Mouse (Mus musculus): ENCODE measurements around the gene Daw1.

DNA sequence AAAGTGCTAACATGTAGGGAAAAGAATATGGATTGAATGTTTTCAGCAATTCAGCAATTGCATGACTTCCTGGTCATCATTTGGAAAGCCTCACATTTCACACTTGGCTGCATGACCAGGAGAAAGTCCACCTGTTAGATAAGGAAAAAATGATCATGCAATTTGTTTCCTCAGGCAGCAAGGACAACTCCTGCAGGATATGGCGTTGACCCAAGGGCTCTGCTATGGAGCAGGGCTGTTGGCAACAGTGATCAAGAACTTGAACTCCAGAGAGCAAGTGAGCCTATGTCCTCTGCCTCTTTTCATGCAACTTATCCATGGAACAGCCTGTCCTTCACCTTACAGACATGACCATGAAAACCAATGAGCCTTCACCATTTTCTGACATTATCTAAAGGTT lies 50.4 kb downstream of the Daw1 start:
- TF ChIP-seq TAL1 (conservative IDR thresholded peaks at IDR 0.05; ENCODE audit: low read depth, low read length) (no peak), CTCF (IDR thresholded peaks at IDR 0.05; ENCODE audit: low read depth, low read length) (no peak), GATA1 (IDR thresholded peaks at IDR 0.05; ENCODE audit: borderline replicate concordance, low read length) (no peak), POLR2AphosphoS5 (IDR thresholded peaks at IDR 0.05; ENCODE audit: insufficient replicate concordance, low read depth, low read length) (no peak)
